In genomic region chr9:56994286-56995197, GRCm38 (mm10) we compare ENCODE assay signal across 1 mouse cellular context.
TF ChIP-seq lines count a peak whose summit lies in the region.

Gene Ptpn9 (plus strand): TSS chr9:56994923.

TF ChIP-seq in CH12.LX, 34 proteins besides CTCF, POLR2A, EP300 and RAD21 (continued from another document):
- TF ChIP-seq E2F4 (IDR thresholded peaks at IDR 0.05; ENCODE audit: insufficient replicate concordance, low read depth, low read length), result no peak
- no peak for TF ChIP-seq GABPA (IDR thresholded peaks at IDR 0.05; ENCODE audit: insufficient replicate concordance, low read depth, low read length)
- TF ChIP-seq POLR2AphosphoS2 (IDR thresholded peaks at IDR 0.05; ENCODE audit: low read depth, low read length), result no peak
- no peak for TF ChIP-seq PAX5 (IDR thresholded peaks at IDR 0.05; ENCODE audit: low read length)
- TF ChIP-seq ZC3H11A (IDR thresholded peaks at IDR 0.05; ENCODE audit: low read depth, low read length), result no peak
- TF ChIP-seq MAFK (IDR thresholded peaks at IDR 0.05; ENCODE audit: insufficient replicate concordance, low read length), result no peak
- no peak for TF ChIP-seq USF2 (conservative IDR thresholded peaks at IDR 0.05; ENCODE audit: low read depth, low read length)
- peak; percentile 48 for TF ChIP-seq HCFC1 (IDR thresholded peaks at IDR 0.05; ENCODE audit: low read depth, low read length)
- TF ChIP-seq TBP (conservative IDR thresholded peaks at IDR 0.05; ENCODE audit: low read depth, low read length), result 0 out of 2 replicates have a peak, but pooled peaks have one; percentile 43
- peak; percentile 65 for TF ChIP-seq ELF1 (IDR thresholded peaks at IDR 0.05; ENCODE audit: low read depth, low read length)
- peak; percentile 94; the same call in 1 of the 2 replicates for TF ChIP-seq MAZ (IDR thresholded peaks at IDR 0.05; ENCODE audit: low read depth, low read length)
- TF ChIP-seq USF1 (IDR thresholded peaks at IDR 0.05; ENCODE audit: low read depth, low read length), result no peak
- TF ChIP-seq SMC3 (IDR thresholded peaks at IDR 0.05; ENCODE audit: low read depth, low read length), result peak; percentile 42
TF ChIP-seq in CH12.LX: peak in this region for 14.
